Mouse (Mus musculus) 416B (cell line): ENCODE measurements at regions not wholly inside any gene's neighbourhood (a gene's known extent, or its start where the extent isn't known, plus 50 kb on each side); places are given as distances from the start of the nearest gene placed in this dataset.

Source experiments
- DNase-seq: peaks from one replicate; pipeline ENCODE4 v3.0.0; 2011; ENCODE audit warnings: low read depth

- DNase-seq, result no peak
Measured at GRCm38 (mm10) chr11:90981626-90982025, 293.5 kb upstream of the Tom1l1 start.

- DNase-seq, result no peak
Measured at GRCm38 (mm10) chr11:90978234-90978633, 290.1 kb upstream of the Tom1l1 start.

GRCm38 (mm10) chr11:90941076-90941475 lies 252.9 kb upstream of the Tom1l1 start:
- DNase-seq, result no peak

- no peak for DNase-seq
Measured at GRCm38 (mm10) chr11:90925738-90926137, 237.6 kb upstream of the Tom1l1 start.

- no peak for DNase-seq
Measured at GRCm38 (mm10) chr11:90917782-90918181, 229.6 kb upstream of the Tom1l1 start.

GRCm38 (mm10) chr11:90894236-90894635 lies 206.1 kb upstream of the Tom1l1 start:
- no peak for DNase-seq

GRCm38 (mm10) chr11:90873122-90873521 lies 185.0 kb upstream of the Tom1l1 start:
- DNase-seq, result peak; percentile 68

GRCm38 (mm10) chr11:90871686-90872085 lies 183.5 kb upstream of the Tom1l1 start:
- DNase-seq, result no peak

GRCm38 (mm10) chr11:90863981-90864760 lies 176.0 kb upstream of the Tom1l1 start:
- no peak for DNase-seq

DNA sequence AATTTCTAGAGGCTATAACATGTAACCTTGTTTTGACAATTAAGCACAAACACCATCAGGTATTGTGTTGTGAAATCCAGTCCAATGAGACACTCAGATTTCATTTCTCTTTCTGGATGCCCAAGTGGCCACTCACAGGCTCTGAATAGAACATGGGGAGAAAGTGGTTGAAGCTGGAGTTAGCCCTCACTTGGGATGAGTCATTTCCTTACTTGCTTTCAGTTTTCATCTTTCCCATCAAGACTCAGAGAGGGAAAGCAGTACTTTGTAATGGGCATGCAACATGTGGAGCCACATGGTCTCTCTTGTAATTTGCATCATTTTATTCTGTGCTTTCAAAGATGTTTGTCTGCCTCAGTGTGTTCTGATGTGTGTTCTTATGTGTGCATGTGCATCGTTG lies 167.6 kb upstream of the Tom1l1 start:
- peak; percentile 61 for DNase-seq

DNA sequence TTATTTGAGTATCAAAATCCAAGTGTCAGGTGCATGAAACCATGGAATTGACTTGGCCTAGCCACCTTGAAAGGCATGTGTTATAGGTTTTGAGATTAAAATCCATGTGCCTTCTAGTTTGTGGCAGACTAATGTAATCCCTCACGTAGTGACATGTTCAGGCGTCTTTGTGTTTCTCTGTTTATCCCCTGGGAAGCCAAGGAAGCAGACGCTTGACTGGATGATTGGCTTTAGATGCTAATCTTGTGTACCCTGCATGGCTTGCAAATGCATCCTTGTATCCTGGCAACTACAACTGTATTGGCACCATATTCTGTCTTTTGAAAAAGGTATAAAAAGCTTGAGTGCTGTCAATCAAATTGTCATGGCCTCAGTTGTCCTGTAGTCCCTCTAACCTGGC lies 167.2 kb upstream of the Tom1l1 start:
- no peak for DNase-seq

GRCm38 (mm10) chr11:90851221-90851620 lies 163.1 kb upstream of the Tom1l1 start:
- no peak for DNase-seq

- peak; percentile 37 for DNase-seq
Measured at GRCm38 (mm10) chr11:90844925-90845319, 156.8 kb upstream of the Tom1l1 start.

GRCm38 (mm10) chr11:90844266-90844924 lies 156.2 kb upstream of the Tom1l1 start:
- no peak for DNase-seq

GRCm38 (mm10) chr11:90838161-90838560 lies 150.0 kb upstream of the Tom1l1 start:
- no peak for DNase-seq

DNA sequence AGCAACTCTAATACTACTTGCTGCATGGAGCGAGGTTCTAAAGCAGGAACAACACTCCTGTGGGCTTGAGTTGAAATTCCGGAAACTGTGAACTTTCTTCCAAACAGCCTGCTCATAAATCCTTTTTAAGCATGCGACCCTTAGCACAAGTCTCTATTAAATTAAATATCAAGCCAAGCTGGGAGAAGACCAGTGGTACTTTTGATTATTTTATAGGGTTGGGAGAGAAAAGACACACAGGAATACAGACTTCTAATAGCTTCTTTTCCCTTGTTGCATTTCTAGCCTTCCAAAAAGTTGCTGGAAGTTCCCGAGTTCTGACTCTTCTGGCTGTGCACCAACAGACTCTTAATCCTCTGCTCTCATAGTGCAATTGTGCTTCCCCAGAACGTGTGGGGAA lies 136.6 kb upstream of the Tom1l1 start:
- DNase-seq, result no peak

DNA sequence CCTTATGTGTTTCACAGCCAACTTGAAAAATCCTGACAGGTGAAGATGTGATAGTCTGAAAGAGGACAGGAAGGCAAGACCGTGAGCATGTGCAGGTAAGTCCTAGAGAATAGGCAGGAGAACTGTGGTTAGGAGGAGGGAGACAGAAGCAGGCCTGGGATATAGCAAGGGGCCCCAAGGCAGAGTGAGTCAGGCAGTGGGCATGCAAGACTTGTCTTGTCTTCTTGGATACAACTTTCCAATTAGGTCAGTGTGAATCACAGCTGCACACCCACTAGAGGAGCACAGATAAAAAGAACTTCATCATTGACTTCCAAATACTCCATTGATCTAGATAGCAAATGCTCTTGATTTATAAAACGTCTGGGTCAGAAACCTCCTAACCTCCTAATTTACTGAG lies 128.6 kb upstream of the Tom1l1 start:
- no peak for DNase-seq

DNA sequence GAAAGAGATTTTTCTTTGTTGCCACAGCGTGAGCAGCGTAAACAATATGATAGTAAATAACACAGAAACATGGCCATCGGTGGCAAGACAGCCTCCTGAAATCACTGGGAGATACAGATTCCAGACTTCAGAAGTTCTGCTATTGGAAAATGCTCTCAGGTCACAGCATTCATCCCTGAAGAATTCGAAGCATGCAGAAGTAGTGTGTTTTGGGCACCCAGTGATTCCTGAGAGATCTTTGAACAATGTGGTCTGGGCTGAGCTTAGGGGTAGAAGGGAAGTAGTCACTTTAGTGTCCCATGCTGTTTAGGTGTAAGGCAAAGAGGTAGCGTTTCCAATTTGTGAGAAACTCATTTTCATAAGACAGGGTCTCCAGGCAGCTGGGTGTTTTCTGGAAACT lies 126.3 kb upstream of the Tom1l1 start:
- no peak for DNase-seq

DNA sequence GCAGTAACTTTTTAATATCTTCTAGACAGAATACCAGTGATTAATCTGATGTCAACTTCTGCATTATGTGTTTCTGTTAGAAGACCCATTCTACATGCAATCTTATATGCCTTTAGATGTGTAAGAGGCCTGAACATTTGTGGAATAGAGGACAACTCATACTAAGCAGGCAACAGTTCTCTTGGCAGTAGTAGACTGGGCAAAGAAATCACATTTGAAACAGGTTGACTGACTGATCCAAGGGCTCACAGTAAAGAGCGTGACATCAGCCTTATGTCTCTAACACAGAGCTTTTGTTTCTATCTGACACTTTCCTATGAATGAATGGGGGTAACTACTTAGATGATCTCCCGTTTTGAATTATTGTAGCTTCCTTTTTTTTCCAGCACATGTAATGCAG lies 124.8 kb upstream of the Tom1l1 start:
- DNase-seq, result no peak

DNA sequence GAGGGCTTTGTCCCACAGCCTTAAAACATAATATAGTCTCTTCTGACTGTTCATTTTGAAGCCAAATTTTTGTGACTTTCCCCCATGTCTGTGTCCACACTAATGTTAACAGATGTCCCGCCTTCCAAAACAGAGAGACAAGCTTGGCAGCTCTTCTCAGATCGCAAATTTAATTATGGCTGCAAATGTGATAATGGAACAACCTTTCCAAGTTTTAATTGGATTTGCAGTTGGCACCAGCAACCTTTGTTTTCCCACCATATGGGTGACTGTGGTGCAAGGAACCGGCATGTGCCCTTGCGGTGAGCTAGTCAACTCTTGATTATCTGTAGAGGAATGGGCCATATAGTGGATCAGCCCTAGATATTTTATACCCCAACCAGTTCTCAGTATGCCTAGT lies 124.4 kb upstream of the Tom1l1 start:
- no peak for DNase-seq

DNA sequence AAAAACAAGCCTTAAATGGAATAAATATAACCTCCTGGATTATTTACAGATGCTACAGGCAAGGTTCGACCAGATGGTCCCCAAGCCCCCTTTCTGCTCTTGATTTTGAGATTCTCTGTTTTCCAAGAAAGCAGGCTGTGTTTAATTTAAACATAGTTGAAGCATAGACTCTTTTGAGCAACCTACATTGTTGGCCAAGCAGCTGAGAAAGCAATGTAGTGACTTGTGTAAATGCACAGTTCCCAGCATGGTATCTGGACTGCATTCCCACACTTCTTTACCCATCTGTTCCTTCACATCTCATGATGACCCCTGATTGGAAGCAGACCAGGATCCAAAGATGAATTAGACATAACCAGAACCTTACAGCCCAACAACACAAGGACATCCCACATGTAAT lies 120.3 kb upstream of the Tom1l1 start:
- DNase-seq, result no peak

GRCm38 (mm10) chr11:90807343-90807742 lies 119.2 kb upstream of the Tom1l1 start:
- no peak for DNase-seq

GRCm38 (mm10) chr11:90802569-90803363 lies 114.6 kb upstream of the Tom1l1 start:
- peak; percentile 84 for DNase-seq
